Mouse (Mus musculus): Measurements from ENCODE around the gene Srgap2.

Gene Srgap2

GRCm38 (mm10) chr1:131403567-131403966 lies 123.6 kb downstream of the Srgap2 start:
- no peak for DNase-seq

- no peak for DNase-seq
Measured at GRCm38 (mm10) chr1:131400844-131401243, 126.3 kb downstream of the Srgap2 start.

GRCm38 (mm10) chr1:131398181-131398580 lies 129.0 kb downstream of the Srgap2 start:
- no peak for DNase-seq

- peak; percentile 60 for DNase-seq
Measured at GRCm38 (mm10) chr1:131384406-131384805, 142.7 kb downstream of the Srgap2 start.

- no peak for DNase-seq
Measured at GRCm38 (mm10) chr1:131382184-131382583, 145.0 kb downstream of the Srgap2 start.

GRCm38 (mm10) chr1:131380254-131380653 lies 146.9 kb downstream of the Srgap2 start:
- DNase-seq: no peak

- DNase-seq: no peak
Measured at GRCm38 (mm10) chr1:131378914-131379474, 148.2 kb downstream of the Srgap2 start.

GRCm38 (mm10) chr1:131378081-131378913 lies 148.9 kb downstream of the Srgap2 start:
- no peak for DNase-seq

GRCm38 (mm10) chr1:131365832-131366231 lies 161.3 kb downstream of the Srgap2 start:
- no peak for DNase-seq

- DNase-seq: no peak
Measured at GRCm38 (mm10) chr1:131364432-131364831, 162.7 kb downstream of the Srgap2 start.

GRCm38 (mm10) chr1:131363887-131364286 lies 163.3 kb downstream of the Srgap2 start:
- DNase-seq: no peak

GRCm38 (mm10) chr1:131362089-131362488 lies 165.1 kb downstream of the Srgap2 start:
- DNase-seq: no peak

GRCm38 (mm10) chr1:131360800-131361199 lies 166.4 kb downstream of the Srgap2 start:
- no peak for DNase-seq

- no peak for DNase-seq
Measured at GRCm38 (mm10) chr1:131359609-131360008, 167.5 kb downstream of the Srgap2 start.

- DNase-seq: no peak
Measured at GRCm38 (mm10) chr1:131357213-131357612, 169.9 kb downstream of the Srgap2 start.

GRCm38 (mm10) chr1:131351436-131351835 lies 175.7 kb downstream of the Srgap2 start:
- peak; percentile 95 for DNase-seq

GRCm38 (mm10) chr1:131349993-131350510 lies 177.1 kb downstream of the Srgap2 start:
- DNase-seq: no peak

GRCm38 (mm10) chr1:131347708-131348107 lies 179.4 kb downstream of the Srgap2 start:
- DNase-seq: no peak

GRCm38 (mm10) chr1:131346916-131347555 lies 180.1 kb downstream of the Srgap2 start:
- no peak for DNase-seq

GRCm38 (mm10) chr1:131345422-131346419 lies 181.4 kb downstream of the Srgap2 start:
- DNase-seq: no peak

- no peak for DNase-seq
Measured at GRCm38 (mm10) chr1:131344691-131345090, 182.5 kb downstream of the Srgap2 start.

GRCm38 (mm10) chr1:131336017-131336416 lies 191.1 kb downstream of the Srgap2 start:
- no peak for DNase-seq
